Mouse (Mus musculus) MEL (cell line): ENCODE data around the gene Ikzf2.

Experiments used
- CHD2 ChIP-seq: IDR thresholded peaks from 2 replicates; pipeline ENCODE4 v1.6.1; 2011; ENCODE audit warnings: low read length, improper control_type of control experiment
- CTCF ChIP-seq, 3 experiments: IDR thresholded peaks in 2 of 3; conservative IDR thresholded peaks in 1 of 3; 2 replicates each; pipeline ENCODE4 v1.5.1; 2011 to 2012; ENCODE audit warnings: low read length in 3 of 3, low read depth in 2 of 3, mild to moderate bottlenecking in 2 of 3, improper control_type of control experiment in 1 of 3, inconsistent platforms in 1 of 3, mixed read lengths in 1 of 3, moderate library complexity in 1 of 3; ENCODE audit not compliant: control insufficient read depth in 1 of 3, insufficient read depth in 1 of 3, poor library complexity in 1 of 3, severe bottlenecking in 1 of 3
- ELF1 ChIP-seq: IDR thresholded peaks from 2 replicates; pipeline ENCODE4 v1.6.1; 2014; ENCODE audit warnings: low read depth, mild to moderate bottlenecking, inconsistent platforms, low read length, improper control_type of control experiment, moderate library complexity
- EP300 ChIP-seq, 2 experiments: IDR thresholded peaks; 2 replicates each; pipeline ENCODE4 v1.6.1; 2011; ENCODE audit warnings: improper control_type of control experiment in 2 of 2, low read length in 2 of 2, low read depth in 1 of 2, mild to moderate bottlenecking in 1 of 2
- HCFC1 ChIP-seq: IDR thresholded peaks from 2 replicates; pipeline ENCODE4 v1.6.1; 2012; ENCODE audit warnings: low read depth, mild to moderate bottlenecking, inconsistent platforms, low read length, improper control_type of control experiment, moderate library complexity
- MAFK ChIP-seq: IDR thresholded peaks from 2 replicates; pipeline ENCODE4 v1.6.1; 2011; ENCODE audit warnings: low read depth, mild to moderate bottlenecking, low read length, improper control_type of control experiment, borderline replicate concordance
- NRF1 ChIP-seq: IDR thresholded peaks from 2 replicates; pipeline ENCODE4 v1.6.1; 2014; ENCODE audit warnings: low read depth, mild to moderate bottlenecking, inconsistent platforms, low read length, improper control_type of control experiment, moderate library complexity; ENCODE audit not compliant: poor library complexity, insufficient read depth, severe bottlenecking
- POLR2A ChIP-seq, 2 experiments: IDR thresholded peaks; 2 replicates each; pipeline ENCODE4 v1.6.1; 2011 to 2012; ENCODE audit warnings: low read length in 2 of 2, mild to moderate bottlenecking in 2 of 2, control low read depth in 1 of 2, improper control_type of control experiment in 1 of 2, low read depth in 1 of 2, moderate library complexity in 1 of 2; ENCODE audit not compliant: control insufficient read depth in 1 of 2, insufficient read depth in 1 of 2, poor library complexity in 1 of 2

DNA sequence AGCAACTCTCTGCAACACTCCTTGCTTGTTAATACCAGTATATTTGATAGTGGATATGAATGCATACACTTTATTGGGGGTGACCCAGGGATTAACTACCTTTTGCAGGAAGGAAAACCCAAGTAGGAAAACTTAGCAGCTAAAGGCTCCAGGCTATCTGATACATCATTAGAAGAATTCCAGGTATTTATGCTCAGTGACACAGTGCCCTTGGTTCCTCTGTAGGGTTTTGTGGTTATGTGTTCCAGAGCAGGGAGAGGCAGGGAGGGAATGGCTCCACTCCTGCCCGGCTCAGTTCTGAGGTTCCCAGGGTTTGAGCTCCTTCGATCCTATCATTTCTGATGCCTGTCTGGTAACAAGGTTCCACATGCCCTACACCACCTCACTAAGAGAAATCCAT lies 165.4 kb downstream of the Ikzf2 start:
- no peak for TF ChIP-seq CHD2
- no peak for TF ChIP-seq NRF1
- no peak for TF ChIP-seq CTCF (IDR thresholded peaks at IDR 0.05 in 2 of 3, conservative IDR thresholded peaks at IDR 0.05 in 1 of 3; ENCODE audit: control insufficient read depth in 1 of 3, insufficient read depth in 1 of 3, low read depth in 2 of 3, low read length in 3 of 3, poor library complexity in 1 of 3, severe bottlenecking in 1 of 3)
- TF ChIP-seq ELF1: no peak
- TF ChIP-seq MAFK: no peak
- TF ChIP-seq HCFC1: no peak
- no peak for TF ChIP-seq POLR2A (IDR thresholded peaks at IDR 0.05; ENCODE audit: control insufficient read depth in 1 of 2, insufficient read depth in 1 of 2, low read depth in 1 of 2, low read length in 2 of 2, poor library complexity in 1 of 2)
- TF ChIP-seq EP300 (IDR thresholded peaks at IDR 0.05; ENCODE audit: low read depth in 1 of 2, low read length in 2 of 2): no peak
